In genomic region chr5:65900862-65901265, GRCm38 (mm10) we compare ENCODE assay signal across 9 mouse cellular contexts. TPM values are rescaled to one million over a fixed set of nuclear protein-coding genes. Genes with fewer than 3 reads are reported as not detected.
DNase-seq lines count a peak whose midpoint lies in the region; ATAC-seq and TF ChIP-seq lines count a peak whose summit lies in the region.
"Had no signal": no experiment of that assay in that cellular context is flagged by ENCODE, and none has a peak within 500 bp of the region (broad histone marks: within the 10 kb centered on the region; RNA-seq: fewer than 3 reads in every experiment).

No protein-coding gene starts in this region.

- H3K36me3 ChIP-seq in midbrain, postnatal 0 days (ENCODE audit: insufficient read depth, low read length): no peaks in the 10 kb centered on the region
- no peaks in the 10 kb centered on the region for H3K36me3 ChIP-seq in midbrain, embryonic 10.5 days
- H3K36me3 ChIP-seq in hindbrain, embryonic 16.5 days (ENCODE audit: control insufficient read depth, insufficient read depth, low read length): no peaks in the 10 kb centered on the region
- H3K36me3 ChIP-seq: midbrain, embryonic 12.5 days had no signal

- DNase-seq in midbrain, postnatal 0 days (ENCODE audit: low spot score): peak; percentile 47
- DNase-seq in midbrain, embryonic 10.5 days (ENCODE audit: low spot score): no peak
- DNase-seq in naive thymus-derived CD4-positive, alpha-beta T cell, adult 2 months (ENCODE audit: low read depth): peak; percentile 81
- no peak for DNase-seq in ovary, postnatal 36 days (ENCODE audit: low spot score)
- no peak for DNase-seq in yolk sac, embryonic 10.5 days (ENCODE audit: low spot score)
- DNase-seq in right cerebral cortex, postnatal 36 days (ENCODE audit: low spot score in 2 of 2): no peak

- no peak overlapping the region for H3K27ac ChIP-seq in midbrain, postnatal 0 days (ENCODE audit: low read depth, low read length)
- H3K27ac ChIP-seq in midbrain, embryonic 10.5 days (replicated peaks): no peak overlapping the region
- H3K27ac ChIP-seq in hindbrain, embryonic 16.5 days (ENCODE audit: low read depth, low read length): no peak overlapping the region
- H3K27ac ChIP-seq: midbrain, embryonic 12.5 days had no signal

- no peak for ATAC-seq in midbrain, postnatal 0 days (ENCODE audit: low FRiP score)
- ATAC-seq in common myeloid progenitor, adult 5-6 weeks (replicated peaks; ENCODE audit: low read depth, poor library complexity, severe bottlenecking): peak; percentile 94
- 0 out of 2 replicates have a peak, but pooled peaks have one; percentile 58 for ATAC-seq in hindbrain, embryonic 16.5 days

- no peak overlapping the region for H3K9ac ChIP-seq in midbrain, postnatal 0 days (replicated peaks; ENCODE audit: low read length, poor library complexity, severe bottlenecking)
- H3K9ac ChIP-seq in hindbrain, embryonic 16.5 days (ENCODE audit: low read depth, low read length): no peak overlapping the region
- H3K9ac ChIP-seq: midbrain, embryonic 12.5 days had no signal

- 41% methylated on average over 7 of the region's 7 CpGs for WGBS in midbrain, postnatal 0 days
- 84% methylated on average over 7 of the region's 7 CpGs for WGBS in midbrain, embryonic 10.5 days
- 40% methylated on average over 7 of the region's 7 CpGs for WGBS in hindbrain, embryonic 16.5 days

- no peaks in the 10 kb centered on the region for H3K27me3 ChIP-seq in midbrain, postnatal 0 days (ENCODE audit: insufficient read depth, low read length)
- no peaks in the 10 kb centered on the region for H3K27me3 ChIP-seq in midbrain, embryonic 10.5 days (ENCODE audit: low read depth, poor library complexity, severe bottlenecking)
- H3K27me3 ChIP-seq in hindbrain, embryonic 16.5 days (replicated peaks; ENCODE audit: control insufficient read depth, insufficient read depth, low read length): no peaks in the 10 kb centered on the region
- H3K27me3 ChIP-seq: midbrain, embryonic 12.5 days had no signal

- H3K4me2 ChIP-seq in midbrain, postnatal 0 days (ENCODE audit: low read depth, low read length, poor library complexity, severe bottlenecking): no peak overlapping the region
- H3K4me2 ChIP-seq in hindbrain, embryonic 16.5 days (ENCODE audit: low read length): no peak overlapping the region
- H3K4me2 ChIP-seq: midbrain, embryonic 12.5 days had no signal

- no peaks in the 10 kb centered on the region for H3K4me1 ChIP-seq in midbrain, postnatal 0 days (ENCODE audit: insufficient read depth, low read length)
- peaks cover under 1% of the 10 kb centered on the region; the same call in 1 of the 2 replicates for H3K4me1 ChIP-seq in midbrain, embryonic 10.5 days
- no peaks in the 10 kb centered on the region for H3K4me1 ChIP-seq in hindbrain, embryonic 16.5 days (ENCODE audit: control insufficient read depth, insufficient read depth, low read depth, low read length)

- TF ChIP-seq CTCF in midbrain, postnatal 0 days (IDR thresholded peaks at IDR 0.05): no peak

- peaks cover 5% of the 10 kb centered on the region; the same call in 1 of the 2 replicates for H3K9me3 ChIP-seq in midbrain, postnatal 0 days (ENCODE audit: low read length)
- peaks cover 30% of the 10 kb centered on the region for H3K9me3 ChIP-seq in midbrain, embryonic 10.5 days (replicated peaks)
- H3K9me3 ChIP-seq in hindbrain, embryonic 16.5 days (ENCODE audit: control insufficient read depth, low read length): peaks cover 9% of the 10 kb centered on the region

- H3K4me3 ChIP-seq in midbrain, postnatal 0 days (ENCODE audit: low read depth, low read length): no peak overlapping the region
- no peak overlapping the region for H3K4me3 ChIP-seq in midbrain, embryonic 10.5 days
- H3K4me3 ChIP-seq in hindbrain, embryonic 16.5 days (ENCODE audit: low read length): no peak overlapping the region
- H3K4me3 ChIP-seq: midbrain, embryonic 12.5 days had no signal

RNA-seq across cellular contexts. Expression of gene Chrna9, which starts 33.9 kb away (rescaled TPM):
- not detected in 2 replicates for total RNA-seq in midbrain, postnatal 0 days (2014; rRNA removed)
- polyA plus RNA-seq in midbrain, postnatal 0 days (2015; fragmentation: Nextera tagmentation; extraction: Ambion mirVana): not detected in 2 replicates
- 0.10 TPM in 1 of 2 replicates, not detected in the other for polyA plus RNA-seq in midbrain, embryonic 10.5 days (2016; fragmentation: Nextera tagmentation; extraction: Ambion mirVana)
- not detected in 2 replicates for total RNA-seq in common myeloid progenitor, adult 5-6 weeks (2017)
- polyA plus RNA-seq in hindbrain, embryonic 16.5 days (2015; fragmentation: Nextera tagmentation; extraction: Ambion mirVana): not detected in 2 replicates
- polyA plus RNA-seq: midbrain, embryonic 12.5 days had no signal

RNA-seq across cellular contexts. Expression of gene Rhoh, which starts 39.9 kb away (rescaled TPM):
- 0.33 and 1.5 TPM in 2 replicates for total RNA-seq in midbrain, postnatal 0 days (2014; rRNA removed)
- polyA plus RNA-seq in midbrain, postnatal 0 days (2015; fragmentation: Nextera tagmentation; extraction: Ambion mirVana): 0.38 and 0.51 TPM in 2 replicates
- polyA plus RNA-seq in midbrain, embryonic 10.5 days (2016; fragmentation: Nextera tagmentation; extraction: Ambion mirVana): 0.22 and 0.27 TPM in 2 replicates
- 33.6 and 46.6 TPM in 2 replicates for total RNA-seq in common myeloid progenitor, adult 5-6 weeks (2017)
- 0.40 and 0.80 TPM in 2 replicates for polyA plus RNA-seq in hindbrain, embryonic 16.5 days (2015; fragmentation: Nextera tagmentation; extraction: Ambion mirVana)

Comparison
In these comparisons a context has a peak if more than half of its experiments do, and no peak if none do; other contexts are left out.
1. DNase-seq: peak in midbrain, postnatal 0 days (single experiment) and naive thymus-derived CD4-positive, alpha-beta T cell, adult 2 months (single experiment); none in midbrain, embryonic 10.5 days (single experiment), ovary, postnatal 36 days (single experiment), yolk sac, embryonic 10.5 days (single experiment) and right cerebral cortex, postnatal 36 days (0 of 2).